Mouse (Mus musculus): ENCODE measurements around the gene Tcf7l2.

Tcf7l2 gene

DNA sequence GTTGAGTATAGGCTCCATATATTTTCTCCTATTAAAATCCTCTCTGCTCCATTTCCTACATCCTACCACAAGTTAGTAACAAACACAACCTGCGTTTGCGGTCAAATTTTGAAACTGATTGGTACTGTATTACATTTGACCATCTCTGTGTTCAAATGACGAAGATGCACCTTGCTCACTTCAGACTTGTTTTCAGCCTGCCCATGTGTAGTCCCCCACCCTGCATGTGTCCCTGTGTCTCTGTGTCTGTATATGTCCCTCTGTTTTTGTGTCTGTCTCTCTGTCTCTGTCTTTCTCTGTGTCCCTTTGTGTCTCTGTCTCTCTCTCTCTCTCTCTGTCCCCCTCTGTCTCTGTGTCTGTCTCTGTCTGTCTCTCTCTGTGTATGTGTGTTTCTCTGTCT, 222.8 kb downstream of the Tcf7l2 start:
- DNase-seq = no peak

DNA sequence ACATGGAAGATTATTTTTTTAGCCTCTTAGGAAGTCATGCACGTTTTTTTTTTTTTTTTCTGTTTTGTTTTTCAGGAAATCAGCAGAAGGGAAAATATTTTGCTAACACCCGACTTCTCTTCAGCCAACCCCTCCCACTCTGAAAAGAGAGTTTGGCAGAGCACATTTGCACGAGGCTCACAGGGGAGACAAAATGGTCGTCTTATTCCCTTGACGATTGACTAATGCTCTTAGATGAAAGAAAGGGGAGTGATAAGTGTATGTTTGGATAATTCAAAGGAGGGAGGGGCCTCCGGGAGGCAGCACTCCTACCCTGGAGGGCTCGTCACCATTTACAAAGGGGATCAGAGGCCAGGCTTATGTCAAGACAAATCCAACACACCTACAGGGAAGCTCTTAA, 224.4 kb downstream of the Tcf7l2 start:
- DNase-seq = no peak

GRCm38 (mm10) chr19:55969929-55970531, 228.4 kb downstream of the Tcf7l2 start:
- no peak for DNase-seq

- DNase-seq = no peak
These were observed 234.5 kb downstream of the Tcf7l2 start for GRCm38 (mm10) chr19:55976073-55976472.

All from cerebellum, postnatal 14 days (tissue).